Mouse (Mus musculus): ENCODE measurements at regions not wholly inside any gene's neighbourhood (a gene's known extent, or its start where the extent isn't known, plus 50 kb on each side); places are given as distances from the start of the nearest gene placed in this dataset.

- intact Hi-C loops (cut with DNase I), result no loop called here
Measured at GRCm38 (mm10) chr10:118760441-118760840, 109.6 kb downstream of the Dyrk2 start.

GRCm38 (mm10) chr10:118761101-118761868 lies 108.7 kb downstream of the Dyrk2 start:
- intact Hi-C loops (cut with DNase I), result no loop called here

GRCm38 (mm10) chr10:118765051-118765450 lies 105.0 kb downstream of the Dyrk2 start:
- intact Hi-C loops (cut with DNase I), result no loop called here

- intact Hi-C loops (cut with DNase I), result no loop called here
Measured at GRCm38 (mm10) chr10:118765544-118766441, 104.2 kb downstream of the Dyrk2 start.

GRCm38 (mm10) chr10:118766826-118767225 lies 103.2 kb downstream of the Dyrk2 start:
- intact Hi-C loops (cut with DNase I), result no loop called here

GRCm38 (mm10) chr10:118769751-118770150 lies 100.3 kb downstream of the Dyrk2 start:
- intact Hi-C loops (cut with DNase I), result no loop called here

- intact Hi-C loops (cut with DNase I), result no loop called here
Measured at GRCm38 (mm10) chr10:118778656-118779055, 91.4 kb downstream of the Dyrk2 start.

- intact Hi-C loops (cut with DNase I), result no loop called here
Measured at GRCm38 (mm10) chr10:118780831-118781569, 89.0 kb downstream of the Dyrk2 start.

- intact Hi-C loops (cut with DNase I), result no loop called here
Measured at GRCm38 (mm10) chr10:118781811-118782232, 88.2 kb downstream of the Dyrk2 start.

GRCm38 (mm10) chr10:118782646-118783045 lies 87.4 kb downstream of the Dyrk2 start:
- intact Hi-C loops (cut with DNase I), result no loop called here

GRCm38 (mm10) chr10:118787280-118787690 lies 82.7 kb downstream of the Dyrk2 start:
- intact Hi-C loops (cut with DNase I), result no loop called here

GRCm38 (mm10) chr10:118792352-118793100 lies 77.5 kb downstream of the Dyrk2 start:
- intact Hi-C loops (cut with DNase I), result no loop called here

GRCm38 (mm10) chr10:118793794-118794193 lies 76.2 kb downstream of the Dyrk2 start:
- intact Hi-C loops (cut with DNase I), result no loop called here

GRCm38 (mm10) chr10:118794395-118795060 lies 75.5 kb downstream of the Dyrk2 start:
- intact Hi-C loops (cut with DNase I), result no loop called here

- intact Hi-C loops (cut with DNase I), result no loop called here
Measured at GRCm38 (mm10) chr10:118795061-118795407, 75.0 kb downstream of the Dyrk2 start.

GRCm38 (mm10) chr10:118796512-118796911 lies 73.5 kb downstream of the Dyrk2 start:
- intact Hi-C loops (cut with DNase I), result no loop called here

GRCm38 (mm10) chr10:118797256-118797655 lies 72.8 kb downstream of the Dyrk2 start:
- intact Hi-C loops (cut with DNase I), result no loop called here

GRCm38 (mm10) chr10:118799767-118800166 lies 70.2 kb downstream of the Dyrk2 start:
- intact Hi-C loops (cut with DNase I), result no loop called here

GRCm38 (mm10) chr10:118803922-118804557 lies 66.0 kb downstream of the Dyrk2 start:
- intact Hi-C loops (cut with DNase I), result no loop called here

GRCm38 (mm10) chr10:118804574-118804973 lies 65.4 kb downstream of the Dyrk2 start:
- intact Hi-C loops (cut with DNase I), result no loop called here

Measured in adrenal gland (tissue).